Mouse (Mus musculus) bone marrow, adult 2 months (tissue): Measurements from ENCODE around the gene Med1.

Source experiments
- CTCF ChIP-seq: fragments of 200-500 bp; IDR thresholded peaks from 2 replicates; pipeline ENCODE4 v1.5.1; 2011; ENCODE audit warnings: low read length, control low read depth; ENCODE audit not compliant: control insufficient read depth, insufficient read depth
- POLR2A ChIP-seq: fragments of 200-500 bp; IDR thresholded peaks from 2 replicates; pipeline ENCODE4 v1.6.1; 2011; ENCODE audit warnings: low read depth, mild to moderate bottlenecking, control low read depth, low read length, borderline replicate concordance; ENCODE audit not compliant: control insufficient read depth

DNA sequence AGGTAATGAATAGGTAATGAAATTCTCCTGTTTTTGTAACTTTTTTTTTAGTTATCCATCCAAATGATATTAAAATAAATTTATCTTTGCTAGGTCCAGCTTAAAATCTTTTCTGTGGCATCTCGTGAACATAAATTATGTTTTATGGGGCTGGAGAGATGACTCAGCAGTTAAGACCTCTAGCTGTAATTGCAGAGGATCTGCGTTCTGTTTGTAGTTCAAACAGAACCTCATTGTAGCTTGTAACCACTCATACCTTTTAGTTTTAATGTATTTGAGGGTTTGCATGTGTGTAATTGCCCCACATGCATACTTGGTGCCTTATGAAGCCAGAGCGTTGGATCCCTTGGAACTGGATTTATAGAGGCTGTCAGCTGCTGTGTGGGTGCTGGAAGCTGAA, 45.9 kb upstream of the Med1 start:
- TF ChIP-seq POLR2A (no peak), CTCF (no peak)
